Mouse (Mus musculus): ENCODE measurements around the gene Rnf220.

Gene Rnf220

GRCm38 (mm10) chr4:117496482-117497165 is at the start of gene Rnf220:
TSS of gene Rnf220 (minus strand) at chr4:117497052.
- peak; percentile 91 for DNase-seq (ENCODE audit: low read depth, low spot score)

GRCm38 (mm10) chr4:117546616-117547015 is 49.8 kb upstream of the Rnf220 start:
- no peak for DNase-seq (ENCODE audit: low read depth, low spot score)

DNA sequence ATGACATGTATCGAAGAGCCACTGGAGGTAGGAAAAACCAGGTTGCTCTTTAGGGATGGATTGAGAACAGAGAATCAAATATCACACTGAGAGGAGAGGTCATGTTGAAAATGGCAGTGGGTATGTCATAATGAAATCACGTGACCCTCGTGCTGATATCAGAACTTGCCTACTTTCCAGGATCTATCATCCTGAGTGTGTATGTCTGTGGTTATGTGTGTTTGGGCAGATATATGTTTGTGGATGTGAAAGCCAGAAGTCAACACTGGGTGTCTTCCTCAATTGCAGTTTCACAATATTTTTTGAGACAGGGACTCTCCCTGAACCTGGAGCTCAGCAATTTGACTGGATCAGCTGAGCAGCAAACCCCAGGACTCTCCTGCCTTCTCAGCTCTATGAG is 48.6 kb upstream of the Rnf220 start:
- DNase-seq (ENCODE audit: low read depth, low spot score) = no peak

DNA sequence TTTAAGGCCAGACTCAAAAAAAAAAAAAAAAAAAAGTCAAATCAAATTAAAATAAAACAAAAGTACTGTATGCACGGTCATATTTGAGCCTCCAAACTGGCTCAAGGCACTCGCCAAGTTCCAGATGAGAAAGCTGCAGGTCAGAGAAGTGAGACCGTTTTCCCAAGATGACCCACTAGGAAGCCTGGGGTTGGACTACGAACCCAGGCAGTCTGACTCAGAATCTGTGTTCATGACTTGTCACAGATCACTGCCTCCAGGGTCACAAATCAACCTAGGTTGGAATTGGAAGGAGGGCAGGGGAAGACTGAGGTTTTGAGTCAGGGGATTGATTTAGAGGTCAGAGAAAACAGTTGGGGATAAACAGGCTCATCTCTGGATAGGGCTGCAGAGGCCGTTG is 43.7 kb upstream of the Rnf220 start:
- DNase-seq (ENCODE audit: low read depth, low spot score) = no peak

- no peak for DNase-seq (ENCODE audit: low read depth, low spot score)
Measured at GRCm38 (mm10) chr4:117539329-117539980, 42.6 kb upstream of the Rnf220 start.

DNA sequence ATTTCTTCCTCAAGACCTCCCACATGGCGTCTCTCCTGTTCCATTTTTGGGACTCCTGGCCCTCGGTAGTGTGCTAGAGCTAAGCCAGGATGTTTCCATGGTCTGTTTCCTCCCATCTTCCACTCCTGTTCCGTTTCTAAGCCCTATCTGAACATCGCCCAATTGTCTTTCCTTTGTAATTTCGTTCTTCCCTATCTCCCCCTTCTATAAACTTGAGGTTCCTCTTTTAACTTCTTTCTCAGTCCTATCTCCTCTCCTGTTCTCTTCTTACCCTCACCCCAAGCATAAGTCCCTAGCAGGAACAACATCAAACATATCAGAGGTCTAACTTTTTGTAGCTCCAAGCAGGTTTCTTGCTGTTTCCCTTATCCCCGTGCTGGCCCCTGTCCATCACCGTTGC is 40.1 kb upstream of the Rnf220 start:
- DNase-seq (ENCODE audit: low read depth, low spot score) = no peak

DNA sequence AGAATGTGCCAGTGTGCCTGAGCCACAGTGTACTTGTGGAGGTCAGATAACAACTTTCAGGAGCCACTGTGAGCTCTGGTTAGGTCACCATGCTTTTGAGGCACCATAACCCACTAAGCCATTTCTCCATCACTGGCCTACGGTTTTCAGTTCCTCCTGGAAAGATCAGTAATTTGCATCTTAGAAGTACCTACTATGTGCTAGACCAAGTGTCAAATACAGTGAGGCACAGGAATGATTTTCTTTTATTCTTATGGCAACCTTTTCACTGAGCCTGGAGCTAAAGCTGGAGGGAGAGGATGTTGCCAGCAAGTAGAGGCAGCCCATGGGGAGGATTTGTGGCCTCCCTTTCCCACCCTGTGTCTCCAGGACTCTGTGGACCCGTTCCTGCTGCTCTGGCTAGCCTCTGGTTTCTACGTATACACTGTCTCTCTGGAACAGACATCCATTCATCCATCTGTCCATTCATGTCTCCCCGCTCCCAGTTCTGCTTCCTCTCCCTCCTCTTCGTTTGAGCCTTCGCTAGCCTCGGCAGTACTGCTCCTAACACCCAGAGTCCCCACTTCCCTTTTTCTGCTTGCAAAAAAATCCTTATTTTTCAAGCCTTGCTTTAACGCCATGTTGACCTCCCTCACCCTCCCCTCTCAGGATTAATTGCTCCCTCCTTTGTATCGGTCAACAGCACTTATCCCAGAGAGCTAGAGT is 38.8 kb upstream of the Rnf220 start:
- DNase-seq (ENCODE audit: low read depth, low spot score) = no peak

DNA sequence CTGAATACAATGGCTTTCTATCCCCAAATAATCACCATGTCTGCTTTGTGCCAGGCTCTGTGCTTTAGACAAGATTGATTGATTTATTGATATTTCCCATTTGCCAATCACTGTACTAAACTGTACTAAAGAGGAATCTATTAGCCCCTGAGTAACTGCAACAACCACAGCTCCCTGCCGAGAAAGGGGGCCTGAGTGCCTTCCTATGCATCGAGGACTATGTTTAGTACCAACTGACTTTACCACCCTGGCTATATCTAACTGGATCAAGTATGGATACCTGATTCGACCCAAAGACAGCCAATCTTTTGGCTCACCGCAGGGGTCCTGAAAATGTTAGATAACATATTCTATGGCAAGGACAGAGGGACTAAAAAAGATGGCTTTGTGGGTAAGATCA is 33.0 kb upstream of the Rnf220 start:
- DNase-seq (ENCODE audit: low read depth, low spot score) = no peak

DNA sequence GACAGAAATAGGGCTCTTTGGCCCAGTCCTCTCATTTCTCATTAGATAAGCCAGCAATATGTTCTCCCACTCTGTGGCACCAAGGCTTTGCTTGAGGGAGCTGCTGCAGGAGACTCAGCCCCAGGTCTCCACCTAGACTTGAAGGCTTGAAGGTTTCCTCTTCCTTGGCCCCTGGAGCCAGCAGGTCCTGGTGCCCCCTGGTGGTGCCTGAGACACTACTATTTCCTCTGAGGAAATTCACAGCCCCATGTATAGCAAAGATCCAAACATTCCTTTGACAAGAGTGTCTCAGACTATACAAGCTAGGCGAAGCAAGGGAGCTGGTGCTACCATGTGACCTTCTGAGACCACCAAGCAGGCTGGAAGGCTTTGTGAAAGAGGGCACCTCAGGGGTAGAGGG is 31.1 kb upstream of the Rnf220 start:
- peak; percentile 51 for DNase-seq (ENCODE audit: low read depth, low spot score)

DNA sequence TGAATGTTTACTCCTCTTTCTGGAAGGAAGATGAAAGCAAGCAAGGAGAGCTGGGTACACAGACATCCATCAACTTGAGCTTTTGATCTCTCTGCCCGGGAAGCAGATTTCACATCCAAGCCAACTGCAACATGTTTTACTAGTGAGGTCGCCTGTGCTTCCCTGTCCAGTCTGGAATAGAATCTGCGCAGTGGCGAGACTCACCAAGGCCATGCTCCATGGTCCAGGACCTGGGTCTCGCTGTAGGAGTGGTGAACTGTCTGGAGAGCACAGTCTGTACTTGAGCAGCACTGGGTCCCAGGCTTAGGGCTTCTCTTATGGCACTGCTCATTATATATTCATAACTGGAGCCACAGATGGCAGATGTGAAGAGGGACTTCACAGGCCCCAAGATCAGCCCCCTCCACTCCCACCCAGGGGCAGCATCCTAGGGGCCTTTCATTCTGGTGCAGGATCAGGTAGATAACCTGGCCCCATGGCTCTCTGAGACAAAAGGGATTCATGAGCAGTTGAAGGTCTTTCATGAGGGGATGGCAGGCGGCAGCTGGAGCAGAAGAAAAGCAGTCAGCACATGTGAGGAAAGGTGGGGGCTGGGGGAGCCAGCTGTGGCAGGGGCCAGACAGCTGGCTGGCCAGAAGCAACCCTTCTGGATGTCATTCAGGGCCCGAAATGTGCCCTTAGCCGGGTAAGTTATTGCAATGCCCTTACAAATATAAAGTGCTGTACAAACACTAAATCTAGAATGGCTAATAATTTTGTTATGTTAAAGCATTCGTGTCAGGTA is 30.5 kb upstream of the Rnf220 start:
- DNase-seq (ENCODE audit: low read depth, low spot score) = no peak

- no peak for DNase-seq (ENCODE audit: low read depth, low spot score)
Measured at GRCm38 (mm10) chr4:117525990-117526389, 29.1 kb upstream of the Rnf220 start.

GRCm38 (mm10) chr4:117521350-117521749 is 24.5 kb upstream of the Rnf220 start:
- DNase-seq (ENCODE audit: low read depth, low spot score) = no peak

DNA sequence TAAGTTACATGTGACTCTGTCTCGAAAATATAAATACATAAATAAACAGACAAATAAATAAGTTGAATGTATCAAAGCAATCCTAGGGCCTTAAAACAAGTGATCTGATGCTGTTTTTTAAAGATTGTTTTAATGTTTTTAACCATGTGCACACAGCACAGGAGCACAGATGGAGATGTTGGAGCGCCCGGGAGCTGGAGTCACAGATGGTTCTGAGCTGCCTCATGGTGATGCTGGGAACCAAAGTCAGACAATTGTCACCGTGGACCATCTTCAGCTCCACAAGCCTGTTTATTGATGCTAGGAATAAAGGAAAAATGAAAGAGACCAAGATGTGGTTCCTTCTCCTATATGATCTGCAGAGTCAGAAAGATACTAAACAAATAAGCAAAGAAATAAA is 21.4 kb upstream of the Rnf220 start:
- DNase-seq (ENCODE audit: low read depth, low spot score) = no peak

GRCm38 (mm10) chr4:117499043-117499442 is 2.2 kb upstream of the Rnf220 start:
- no peak for DNase-seq (ENCODE audit: low read depth, low spot score)

GRCm38 (mm10) chr4:117495869-117496401 is 917 bp downstream of the Rnf220 start:
- no peak for DNase-seq (ENCODE audit: low read depth, low spot score)

DNA sequence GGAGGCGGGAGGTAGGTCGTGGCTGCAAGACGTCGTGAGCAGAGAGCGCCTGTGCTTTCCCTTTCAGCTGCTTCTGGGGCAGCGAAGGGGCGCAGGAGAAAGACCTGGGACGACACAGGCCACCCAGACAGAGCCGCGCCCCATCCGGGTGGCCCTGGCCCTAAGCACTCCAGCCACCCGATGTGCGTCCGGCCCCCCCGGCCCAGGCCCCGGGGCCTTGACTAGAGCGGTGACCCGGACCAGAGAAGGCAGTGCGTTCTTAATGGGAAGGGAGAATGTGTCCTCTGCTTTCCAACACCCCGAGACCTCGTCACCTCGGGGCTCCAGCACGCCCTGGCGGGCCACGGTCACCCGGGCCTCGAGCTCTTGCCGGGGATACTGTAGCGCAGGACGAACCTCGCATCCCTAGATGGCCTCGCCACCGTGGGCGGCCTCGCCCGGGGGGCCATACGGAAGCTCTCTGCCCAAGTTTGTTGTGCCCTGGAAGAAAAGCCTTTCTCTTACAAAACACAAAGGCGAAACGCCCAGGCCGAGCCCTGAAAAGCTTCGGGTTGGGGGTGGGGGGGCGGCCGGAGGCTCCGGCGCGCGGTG is 1.8 kb downstream of the Rnf220 start:
- DNase-seq (ENCODE audit: low read depth, low spot score) = peak; percentile 26

DNA sequence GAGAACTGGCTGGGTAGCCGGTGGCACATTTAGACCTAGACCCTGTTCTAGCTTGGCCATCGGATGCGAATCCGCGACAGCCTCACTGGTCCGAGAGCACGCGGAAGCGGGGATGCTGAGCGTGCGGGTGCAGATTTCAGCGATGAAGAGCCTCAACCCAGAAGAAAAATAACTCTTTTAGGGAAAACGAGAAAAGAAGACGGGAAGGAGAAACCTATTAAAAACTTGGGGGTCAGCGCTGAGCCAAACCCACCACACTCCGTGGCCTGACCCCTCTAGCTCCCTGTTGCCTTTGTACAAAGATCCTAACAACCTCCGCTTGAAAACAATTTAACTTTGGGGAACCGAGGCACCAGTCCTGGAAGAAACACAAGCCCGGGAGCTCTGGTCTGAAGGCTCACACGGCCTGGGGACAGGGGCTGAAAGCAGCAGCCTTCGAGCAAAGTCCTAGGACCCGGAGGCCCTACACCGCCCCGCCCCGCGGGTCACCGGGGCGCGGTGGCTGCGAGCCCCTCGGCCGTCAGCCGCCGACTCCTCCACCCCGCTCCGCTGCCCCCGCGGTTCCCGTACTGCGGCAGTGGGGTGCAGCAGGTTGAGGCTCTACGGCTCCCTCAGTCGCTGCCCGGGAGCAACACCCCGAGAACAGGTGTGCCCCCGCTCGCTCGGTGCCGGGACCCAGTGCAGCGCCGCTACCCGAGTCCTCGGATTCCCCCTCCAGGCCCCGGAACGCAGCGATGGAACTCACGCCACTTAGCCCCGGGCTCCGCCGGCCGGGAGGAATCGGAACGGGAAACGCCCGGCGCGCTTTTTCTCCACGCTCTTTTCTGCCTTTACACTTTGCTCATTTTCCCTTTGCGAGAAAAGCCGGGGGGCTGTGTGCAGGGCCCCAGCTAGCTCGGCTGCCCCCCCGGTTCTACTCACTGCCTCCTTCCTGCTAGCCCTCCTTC is 2.7 kb downstream of the Rnf220 start:
- DNase-seq (ENCODE audit: low read depth, low spot score) = no peak

- DNase-seq (ENCODE audit: low read depth, low spot score) = no peak
Measured at GRCm38 (mm10) chr4:117493161-117493568, 3.7 kb downstream of the Rnf220 start.

- no peak for DNase-seq (ENCODE audit: low read depth, low spot score)
Measured at GRCm38 (mm10) chr4:117491840-117492239, 5.0 kb downstream of the Rnf220 start.

DNA sequence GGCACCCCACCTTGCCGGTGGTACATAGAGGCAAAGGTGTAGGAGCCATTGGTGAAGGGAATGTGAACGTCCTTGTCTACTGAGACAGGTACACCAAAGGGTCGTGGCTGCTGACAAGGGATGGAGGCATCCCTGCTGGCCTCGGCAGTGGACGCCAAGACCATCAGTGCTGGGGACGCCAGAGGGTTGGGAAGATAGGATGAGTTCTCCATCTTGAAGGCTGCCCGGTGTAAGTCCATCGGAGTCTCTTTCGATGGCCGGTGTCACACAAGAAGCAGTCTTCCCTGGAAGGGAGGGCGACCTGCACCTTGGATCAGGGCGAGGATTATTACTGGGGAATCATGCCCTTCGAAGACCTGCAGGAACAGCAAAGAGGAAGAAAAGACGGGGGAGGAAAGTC is 6.9 kb downstream of the Rnf220 start:
- no peak for DNase-seq (ENCODE audit: low read depth, low spot score)
